Mouse (Mus musculus) E14TG2a.4 (cell line): ENCODE measurements around the gene Llgl2.
A peak's percentile ranks its signal among the peaks of the same experiment; 100 is the strongest.

Experiments used
- H3K27me3 ChIP-seq: 2 replicates; pipeline ENCODE4 v1.6.1; 2014; ENCODE audit warnings: low read length, control low read depth; ENCODE audit not compliant: insufficient read depth
- H3K36me3 ChIP-seq: 2 replicates; pipeline ENCODE4 v1.6.1; 2014; ENCODE audit warnings: low read length, control low read depth; ENCODE audit not compliant: insufficient read depth
- H3K4me1 ChIP-seq: replicated peaks from 2 replicates; pipeline ENCODE4 v1.6.1; 2014; ENCODE audit warnings: low read depth, low read length, control low read depth
- H3K4me3 ChIP-seq: replicated peaks from 2 replicates; pipeline ENCODE4 v1.5.1; 2014; ENCODE audit warnings: mild to moderate bottlenecking, low read length
- H3K9me3 ChIP-seq: 2 replicates; pipeline ENCODE4 v1.6.1; 2014; ENCODE audit warnings: low read length, control low read depth
- CTCF ChIP-seq: conservative IDR thresholded peaks from 2 replicates; pipeline ENCODE4 v1.5.1; 2014; ENCODE audit warnings: low read length
- NANOG ChIP-seq: IDR thresholded peaks from 2 replicates; pipeline ENCODE4 v1.6.1; 2014; ENCODE audit warnings: borderline replicate concordance, low read length, mixed read lengths
- POU5F1 ChIP-seq: IDR thresholded peaks from 2 replicates; pipeline ENCODE4 v1.6.1; 2014; ENCODE audit warnings: low read length, borderline replicate concordance

Llgl2 gene

DNA sequence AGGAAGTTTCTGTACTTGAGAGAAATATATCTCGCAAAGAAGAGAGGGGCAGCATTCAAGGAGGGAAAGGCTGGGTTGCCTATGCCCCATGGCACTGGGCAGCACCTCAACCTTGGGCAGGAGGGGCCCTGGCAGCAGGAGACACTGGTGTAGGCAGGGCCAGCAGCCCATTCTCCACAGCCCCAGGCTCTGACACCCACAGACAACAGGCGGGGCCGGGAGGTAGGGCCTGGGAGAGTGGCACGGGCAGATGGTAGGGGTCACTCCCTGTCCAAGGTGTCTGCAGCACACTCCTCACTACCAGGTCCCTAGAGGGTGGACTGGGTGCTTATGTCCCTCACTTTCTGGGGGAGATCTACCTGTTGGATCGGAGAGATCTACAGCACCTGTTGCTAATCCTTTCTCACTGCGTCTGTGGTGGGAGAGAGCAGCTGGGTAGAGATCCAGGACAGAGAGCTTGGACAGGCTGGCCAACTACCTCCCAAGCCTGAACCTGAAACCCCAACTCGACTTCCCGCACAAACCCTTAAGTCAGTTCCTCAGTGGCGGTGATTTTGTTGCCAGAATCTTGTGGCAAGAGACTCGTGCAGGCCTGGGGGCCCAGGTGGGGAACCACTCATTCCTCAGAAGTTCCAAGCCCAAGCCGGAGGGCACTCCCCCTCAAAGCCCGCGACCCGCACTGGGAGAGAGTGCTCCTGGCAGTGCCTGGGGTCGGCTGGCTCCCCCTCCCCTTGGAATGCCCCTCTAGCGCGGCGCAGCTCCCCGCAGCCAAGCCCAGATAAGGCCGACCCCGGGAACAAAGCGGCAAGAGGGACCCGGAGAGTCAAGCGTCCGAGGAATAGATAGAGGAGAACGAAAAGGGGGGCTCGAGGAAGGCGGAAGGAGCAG lies 11.1 kb upstream of the Llgl2 start:
- Histone ChIP-seq H3K9me3 (no peaks in the 10 kb centered on the region), H3K36me3 (peaks cover 42% of the 10 kb centered on the region), H3K4me3 (peak overlapping the region; percentile 97), H3K27me3 (peaks cover 26% of the 10 kb centered on the region), H3K4me1 (peaks cover 68% of the 10 kb centered on the region)
- no peak for TF ChIP-seq POU5F1
- TF ChIP-seq CTCF, result no peak
- TF ChIP-seq NANOG, result no peak

- Histone ChIP-seq H3K4me3 (peak within 1 kb of the TSS; percentile 97), H3K4me1 (peaks cover 59% of the 10 kb centered on the region), H3K36me3 (peaks cover 51% of the 10 kb centered on the region), H3K9me3 (no peaks in the 10 kb centered on the region), H3K27me3 (peaks cover 26% of the 10 kb centered on the region)
- TF ChIP-seq CTCF (peak; percentile 74), POU5F1 (no peak)
Observed at GRCm38 (mm10) chr11:115813507-115814296, 10.1 kb upstream of the Llgl2 start, which contains the start of gene Caskin2. Gene Caskin2, minus strand, starts transcription at chr11:115813639.

DNA sequence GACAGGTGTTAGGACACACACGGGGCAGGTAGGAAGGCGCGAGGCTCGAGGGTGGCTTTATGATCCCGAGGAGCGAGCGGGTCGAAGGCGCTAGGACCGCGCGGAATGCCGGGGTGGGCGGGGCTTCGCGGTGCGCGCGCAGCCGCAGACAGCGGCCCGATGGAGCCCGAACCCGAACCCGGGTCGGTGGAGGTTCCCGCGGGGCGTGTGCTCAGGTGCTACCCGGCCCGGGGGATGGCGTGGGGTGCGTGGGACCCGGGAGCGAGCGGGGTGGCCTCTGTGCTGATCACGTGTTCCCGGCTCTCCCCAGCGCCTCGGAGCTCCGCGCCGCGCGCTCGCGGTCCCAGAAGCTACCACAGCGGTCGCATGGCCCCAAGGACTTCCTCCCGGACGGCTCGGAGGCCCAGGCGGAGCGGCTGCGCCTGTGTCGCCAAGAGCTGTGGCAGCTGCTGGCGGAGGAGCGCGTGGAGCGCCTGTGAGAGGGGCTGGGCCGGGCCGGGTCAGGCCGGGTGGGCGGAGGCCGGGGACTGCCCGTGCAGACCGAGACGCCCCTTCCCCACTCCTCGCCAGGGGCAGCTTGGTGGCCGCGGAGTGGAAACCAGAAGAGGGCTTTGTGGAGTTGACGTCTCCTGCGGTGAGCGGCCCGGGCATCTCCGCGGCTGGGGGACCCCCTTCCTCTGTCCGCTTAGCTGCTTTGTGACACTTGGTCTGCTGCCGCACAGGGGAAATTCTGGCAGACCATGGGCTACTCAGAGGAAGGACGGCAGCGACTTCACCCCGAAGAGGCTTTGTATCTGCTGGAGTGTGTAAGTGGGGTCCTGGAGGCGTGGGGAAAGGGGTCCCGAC lies 9.0 kb upstream of the Llgl2 start, which contains the start of gene Tsen54:
TSS of gene Tsen54 (plus strand) at position 120 of the 846 bp plus-strand sequence.
- Histone ChIP-seq H3K36me3 (peaks cover 58% of the 10 kb centered on the region), H3K27me3 (peaks cover 26% of the 10 kb centered on the region), H3K4me1 (peaks cover 52% of the 10 kb centered on the region), H3K9me3 (no peaks in the 10 kb centered on the region), H3K4me3 (peak within 1 kb of the TSS; percentile 97)
- TF ChIP-seq CTCF (no peak), NANOG (no peak), POU5F1 (no peak)

DNA sequence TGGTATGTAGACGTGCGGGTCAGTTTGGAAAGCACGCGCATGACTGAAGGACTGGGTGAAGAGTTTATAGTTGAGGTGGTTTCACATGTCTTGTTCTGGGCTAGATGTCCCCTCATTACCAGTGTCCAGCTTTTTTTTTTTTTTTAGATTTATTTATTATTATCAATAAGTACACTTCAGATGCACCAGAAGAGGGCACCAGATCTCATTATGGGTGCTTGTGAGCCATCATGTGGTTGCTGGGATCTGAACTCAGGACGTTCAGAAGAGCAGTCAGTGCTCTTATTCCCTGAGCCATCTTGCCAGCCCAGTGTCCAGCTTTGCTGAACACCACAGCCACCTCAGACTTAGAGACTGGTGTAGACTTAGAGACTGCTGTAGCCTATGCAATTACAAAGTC lies 6.5 kb upstream of the Llgl2 start:
- TF ChIP-seq CTCF (no peak), NANOG (no peak), POU5F1 (no peak)
- peaks cover 63% of the 10 kb centered on the region for H3K36me3 ChIP-seq
- no peak overlapping the region for H3K4me3 ChIP-seq
- peaks cover 45% of the 10 kb centered on the region for H3K4me1 ChIP-seq
- H3K27me3 ChIP-seq, result peaks cover 11% of the 10 kb centered on the region
- no peaks in the 10 kb centered on the region for H3K9me3 ChIP-seq

GRCm38 (mm10) chr11:115819915-115820623 lies 3.8 kb upstream of the Llgl2 start:
- peaks cover 71% of the 10 kb centered on the region for H3K36me3 ChIP-seq
- peaks cover 49% of the 10 kb centered on the region for H3K4me1 ChIP-seq
- H3K4me3 ChIP-seq, result no peak overlapping the region
- TF ChIP-seq NANOG (no peak), CTCF (no peak), POU5F1 (no peak)
- H3K27me3 ChIP-seq, result peaks cover 6% of the 10 kb centered on the region
- no peaks in the 10 kb centered on the region for H3K9me3 ChIP-seq

- H3K9me3 ChIP-seq, result no peaks in the 10 kb centered on the region
- H3K27me3 ChIP-seq, result no peaks in the 10 kb centered on the region
- H3K4me3 ChIP-seq, result no peak overlapping the region
- TF ChIP-seq NANOG, result no peak
- no peak for TF ChIP-seq CTCF
- TF ChIP-seq POU5F1, result no peak
- peaks cover 66% of the 10 kb centered on the region for H3K36me3 ChIP-seq
- H3K4me1 ChIP-seq, result peaks cover 48% of the 10 kb centered on the region
Observed at GRCm38 (mm10) chr11:115821001-115821400, 2.8 kb upstream of the Llgl2 start.

GRCm38 (mm10) chr11:115824813-115825212 lies 964 bp downstream of the Llgl2 start:
- TF ChIP-seq CTCF (no peak), NANOG (no peak), POU5F1 (no peak)
- peak overlapping the region; percentile 93 for H3K4me3 ChIP-seq
- H3K9me3 ChIP-seq, result no peaks in the 10 kb centered on the region
- peaks cover 80% of the 10 kb centered on the region for H3K4me1 ChIP-seq
- no peaks in the 10 kb centered on the region for H3K27me3 ChIP-seq
- H3K36me3 ChIP-seq, result peaks cover 45% of the 10 kb centered on the region
